Mouse (Mus musculus): ENCODE data around the gene Cept1.
"Not testable (repeated sequence)": the region's sequence is repeated elsewhere in the genome, so short reads cannot be mapped to it uniquely, and the experiment has no call there.

The Cept1 gene

GRCm38 (mm10) chr3:106547171-106547923, at the start of gene Cept1, which contains the start of gene Dram2:
TSS of gene Cept1 (minus strand) at chr3:106547802.
TSS of gene Dram2 (plus strand) at chr3:106547798.
- peak; percentile 94 for DNase-seq

- not testable (repeated sequence) for DNase-seq
These were observed 46.0 kb upstream of the Cept1 start for GRCm38 (mm10) chr3:106593631-106594030.

GRCm38 (mm10) chr3:106579296-106579695, 31.7 kb upstream of the Cept1 start:
- DNase-seq: no peak

GRCm38 (mm10) chr3:106573191-106573590, 25.6 kb upstream of the Cept1 start:
- DNase-seq: no peak

GRCm38 (mm10) chr3:106565876-106566275, 18.3 kb upstream of the Cept1 start:
- no peak for DNase-seq

- DNase-seq: no peak
These were observed 10.7 kb upstream of the Cept1 start for GRCm38 (mm10) chr3:106558271-106558670.

- DNase-seq: no peak
These were observed 8.2 kb upstream of the Cept1 start for GRCm38 (mm10) chr3:106555743-106556250.

- no peak for DNase-seq
These were observed 5.8 kb upstream of the Cept1 start for GRCm38 (mm10) chr3:106553411-106553810.

GRCm38 (mm10) chr3:106548971-106549370, 1.4 kb upstream of the Cept1 start:
- DNase-seq: no peak

GRCm38 (mm10) chr3:106547924-106548539, 430 bp upstream of the Cept1 start:
- no peak for DNase-seq

- DNase-seq: no peak
These were observed 2.8 kb downstream of the Cept1 start for GRCm38 (mm10) chr3:106544721-106545316.

GRCm38 (mm10) chr3:106533277-106533676, 14.3 kb downstream of the Cept1 start:
- no peak for DNase-seq

- no peak for DNase-seq
These were observed 19.6 kb downstream of the Cept1 start for GRCm38 (mm10) chr3:106528032-106528431.

- DNase-seq: no peak
These were observed 21.2 kb downstream of the Cept1 start for GRCm38 (mm10) chr3:106526411-106526810.

GRCm38 (mm10) chr3:106522730-106523129, 24.9 kb downstream of the Cept1 start:
- DNase-seq: no peak

GRCm38 (mm10) chr3:106515016-106515415, 32.6 kb downstream of the Cept1 start:
- no peak for DNase-seq

GRCm38 (mm10) chr3:106510669-106511068, 36.9 kb downstream of the Cept1 start:
- no peak for DNase-seq

GRCm38 (mm10) chr3:106502892-106503291, 44.7 kb downstream of the Cept1 start:
- no peak for DNase-seq

GRCm38 (mm10) chr3:106500510-106500909, 47.1 kb downstream of the Cept1 start:
- DNase-seq: no peak

- no peak for DNase-seq
These were observed 50.6 kb downstream of the Cept1 start for GRCm38 (mm10) chr3:106496996-106497395.

GRCm38 (mm10) chr3:106496045-106496721, 51.4 kb downstream of the Cept1 start:
- DNase-seq: no peak

GRCm38 (mm10) chr3:106495346-106496044, 52.1 kb downstream of the Cept1 start:
- no peak for DNase-seq

Measured in cerebellum, adult 9-10 months (tissue).